Mouse (Mus musculus): ENCODE results near the gene Ptpn7.

Gene Ptpn7

GRCm38 (mm10) chr1:135131034-135131433, 1.5 kb upstream of the Ptpn7 start:
- Histone ChIP-seq H3K4me3 (replicated peaks; ENCODE audit: low read length) (peak overlapping the region; percentile 50), H3K9me3 (ENCODE audit: low read length) (no peaks in the 10 kb centered on the region), H3K36me3 (ENCODE audit: insufficient read depth, low read length) (peaks cover under 1% of the 10 kb centered on the region; the same call in 1 of the 2 replicates), H3K4me1 (replicated peaks; ENCODE audit: low read depth, low read length) (peaks cover 73% of the 10 kb centered on the region), H3K27me3 (ENCODE audit: insufficient read depth, low read length) (peaks cover 17% of the 10 kb centered on the region)
- TF ChIP-seq POU5F1 (IDR thresholded peaks at IDR 0.05; ENCODE audit: borderline replicate concordance, low read length), result no peak
- TF ChIP-seq CTCF (conservative IDR thresholded peaks at IDR 0.05; ENCODE audit: low read length), result no peak
- no peak for TF ChIP-seq NANOG (IDR thresholded peaks at IDR 0.05; ENCODE audit: borderline replicate concordance, low read length)

GRCm38 (mm10) chr1:135131560-135131959, 940 bp upstream of the Ptpn7 start:
- Histone ChIP-seq H3K4me1 (replicated peaks; ENCODE audit: low read depth, low read length) (peaks cover 67% of the 10 kb centered on the region), H3K27me3 (ENCODE audit: insufficient read depth, low read length) (peaks cover 12% of the 10 kb centered on the region), H3K9me3 (ENCODE audit: low read length) (no peaks in the 10 kb centered on the region), H3K36me3 (ENCODE audit: insufficient read depth, low read length) (no peaks in the 10 kb centered on the region), H3K4me3 (replicated peaks; ENCODE audit: low read length) (peak overlapping the region; percentile 50)
- TF ChIP-seq POU5F1 (IDR thresholded peaks at IDR 0.05; ENCODE audit: borderline replicate concordance, low read length), result no peak

GRCm38 (mm10) chr1:135132893-135133369, 431 bp downstream of the Ptpn7 start:
- Histone ChIP-seq H3K4me1 (replicated peaks; ENCODE audit: low read depth, low read length) (peaks cover 55% of the 10 kb centered on the region), H3K36me3 (ENCODE audit: insufficient read depth, low read length) (no peaks in the 10 kb centered on the region), H3K4me3 (replicated peaks; ENCODE audit: low read length) (0 out of 2 replicates have a peak overlapping the region, but pooled peaks have one; percentile 2), H3K27me3 (ENCODE audit: insufficient read depth, low read length) (peaks cover 5% of the 10 kb centered on the region), H3K9me3 (ENCODE audit: low read length) (no peaks in the 10 kb centered on the region)
- TF ChIP-seq CTCF (conservative IDR thresholded peaks at IDR 0.05; ENCODE audit: low read length) (no peak), POU5F1 (IDR thresholded peaks at IDR 0.05; ENCODE audit: borderline replicate concordance, low read length) (no peak), NANOG (IDR thresholded peaks at IDR 0.05; ENCODE audit: borderline replicate concordance, low read length) (no peak)

- TF ChIP-seq POU5F1 (IDR thresholded peaks at IDR 0.05; ENCODE audit: borderline replicate concordance, low read length) (no peak), CTCF (conservative IDR thresholded peaks at IDR 0.05; ENCODE audit: low read length) (no peak), NANOG (IDR thresholded peaks at IDR 0.05; ENCODE audit: borderline replicate concordance, low read length) (no peak)
- no peaks in the 10 kb centered on the region for H3K9me3 ChIP-seq (ENCODE audit: low read length)
- peaks cover 5% of the 10 kb centered on the region for H3K27me3 ChIP-seq (ENCODE audit: insufficient read depth, low read length)
- no peaks in the 10 kb centered on the region for H3K36me3 ChIP-seq (ENCODE audit: insufficient read depth, low read length)
- H3K4me3 ChIP-seq (replicated peaks; ENCODE audit: low read length), result no peak overlapping the region
- H3K4me1 ChIP-seq (replicated peaks; ENCODE audit: low read depth, low read length), result peaks cover 48% of the 10 kb centered on the region
Observed at GRCm38 (mm10) chr1:135133678-135134435, 1.4 kb downstream of the Ptpn7 start.

GRCm38 (mm10) chr1:135135111-135135787, 2.7 kb downstream of the Ptpn7 start:
- TF ChIP-seq CTCF (conservative IDR thresholded peaks at IDR 0.05; ENCODE audit: low read length) (no peak), POU5F1 (IDR thresholded peaks at IDR 0.05; ENCODE audit: borderline replicate concordance, low read length) (no peak), NANOG (IDR thresholded peaks at IDR 0.05; ENCODE audit: borderline replicate concordance, low read length) (no peak)
- no peaks in the 10 kb centered on the region for H3K36me3 ChIP-seq (ENCODE audit: insufficient read depth, low read length)
- H3K27me3 ChIP-seq (ENCODE audit: insufficient read depth, low read length), result peaks cover 5% of the 10 kb centered on the region
- no peak overlapping the region for H3K4me3 ChIP-seq (replicated peaks; ENCODE audit: low read length)
- H3K4me1 ChIP-seq (replicated peaks; ENCODE audit: low read depth, low read length), result peaks cover 39% of the 10 kb centered on the region
- no peaks in the 10 kb centered on the region for H3K9me3 ChIP-seq (ENCODE audit: low read length)

- TF ChIP-seq CTCF (conservative IDR thresholded peaks at IDR 0.05; ENCODE audit: low read length) (peak; percentile 94), NANOG (IDR thresholded peaks at IDR 0.05; ENCODE audit: borderline replicate concordance, low read length) (no peak)
- H3K4me3 ChIP-seq (replicated peaks; ENCODE audit: low read length), result no peak overlapping the region
- H3K27me3 ChIP-seq (ENCODE audit: insufficient read depth, low read length), result peaks cover 5% of the 10 kb centered on the region
- H3K4me1 ChIP-seq (replicated peaks; ENCODE audit: low read depth, low read length), result peaks cover 35% of the 10 kb centered on the region
- no peaks in the 10 kb centered on the region for H3K9me3 ChIP-seq (ENCODE audit: low read length)
- H3K36me3 ChIP-seq (ENCODE audit: insufficient read depth, low read length), result no peaks in the 10 kb centered on the region
Observed at GRCm38 (mm10) chr1:135136500-135136899, 4.0 kb downstream of the Ptpn7 start.

GRCm38 (mm10) chr1:135139906-135140305, 7.4 kb downstream of the Ptpn7 start:
- H3K27me3 ChIP-seq (ENCODE audit: insufficient read depth, low read length), result peaks cover 25% of the 10 kb centered on the region
- H3K4me3 ChIP-seq (replicated peaks; ENCODE audit: low read length), result peak overlapping the region; percentile 51; the same call in 1 of the 2 replicates
- peaks cover 12% of the 10 kb centered on the region for H3K4me1 ChIP-seq (replicated peaks; ENCODE audit: low read depth, low read length)
- no peak for TF ChIP-seq POU5F1 (IDR thresholded peaks at IDR 0.05; ENCODE audit: borderline replicate concordance, low read length)
- no peak for TF ChIP-seq NANOG (IDR thresholded peaks at IDR 0.05; ENCODE audit: borderline replicate concordance, low read length)
- no peak for TF ChIP-seq CTCF (conservative IDR thresholded peaks at IDR 0.05; ENCODE audit: low read length)
- H3K9me3 ChIP-seq (ENCODE audit: low read length), result no peaks in the 10 kb centered on the region
- peaks cover 5% of the 10 kb centered on the region; the same call in 1 of the 2 replicates for H3K36me3 ChIP-seq (ENCODE audit: insufficient read depth, low read length)

- TF ChIP-seq NANOG (IDR thresholded peaks at IDR 0.05; ENCODE audit: borderline replicate concordance, low read length) (no peak), POU5F1 (IDR thresholded peaks at IDR 0.05; ENCODE audit: borderline replicate concordance, low read length) (no peak), CTCF (conservative IDR thresholded peaks at IDR 0.05; ENCODE audit: low read length) (no peak)
- Histone ChIP-seq H3K4me1 (replicated peaks; ENCODE audit: low read depth, low read length) (peaks cover 20% of the 10 kb centered on the region), H3K36me3 (ENCODE audit: insufficient read depth, low read length) (peaks cover 5% of the 10 kb centered on the region; the same call in 1 of the 2 replicates), H3K9me3 (ENCODE audit: low read length) (no peaks in the 10 kb centered on the region), H3K27me3 (ENCODE audit: insufficient read depth, low read length) (peaks cover 40% of the 10 kb centered on the region), H3K4me3 (replicated peaks; ENCODE audit: low read length) (no peak overlapping the region)
Observed at GRCm38 (mm10) chr1:135142452-135142851, 10.0 kb downstream of the Ptpn7 start.

All from E14TG2a.4 (cell line).